Comparison of ENCODE assay signal across 10 mouse cellular contexts in the genomic region with DNA sequence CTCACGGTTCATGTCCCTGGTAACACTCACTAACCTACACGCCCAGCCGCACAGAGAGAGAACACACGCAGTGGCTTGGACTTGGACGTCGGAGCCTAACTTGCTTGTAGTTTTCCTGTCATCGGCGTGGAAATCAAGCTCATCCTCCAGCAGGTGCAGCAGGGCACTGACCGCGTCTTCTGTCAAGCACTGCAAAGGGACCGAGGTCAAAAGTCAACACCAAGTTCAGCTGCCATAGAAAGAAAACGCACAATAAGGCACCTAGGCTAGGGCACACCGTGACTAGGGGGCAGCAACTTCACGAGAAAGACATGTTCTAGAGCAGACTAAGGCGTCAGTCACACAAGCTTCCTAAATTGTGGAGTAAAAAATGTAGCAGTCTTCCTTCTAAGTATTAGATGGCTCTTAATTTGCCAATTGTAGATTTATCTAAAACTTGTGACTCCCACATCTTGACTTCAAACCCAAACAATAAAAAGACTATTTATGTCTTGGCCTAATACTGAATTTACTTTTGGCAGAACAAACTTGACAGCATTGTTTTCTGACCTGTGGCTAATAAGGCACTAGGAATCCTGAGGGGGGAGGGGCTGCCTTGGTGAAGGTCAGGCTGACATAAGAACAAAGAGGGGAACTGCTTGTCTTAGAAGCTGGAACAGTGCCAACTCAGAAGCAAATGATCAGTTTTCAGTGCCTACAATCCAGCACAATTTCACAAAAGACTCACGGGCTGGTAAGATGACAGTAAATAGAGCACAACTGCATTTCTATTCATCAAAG. TPM values are rescaled to one million over a fixed set of nuclear protein-coding genes. Genes with fewer than 3 reads are reported as not detected.
DNase-seq lines count a peak whose midpoint lies in the region; ATAC-seq lines count a peak whose summit lies in the region.
"Had no signal": no experiment of that assay in that cellular context is flagged by ENCODE, and none has a peak within 500 bp of the region (broad histone marks: within the 10 kb centered on the region; RNA-seq: fewer than 3 reads in every experiment).

No protein-coding gene starts in this region.

- no peaks in the 10 kb centered on the region for H3K9me3 ChIP-seq in hindbrain, embryonic 16.5 days (ENCODE audit: control insufficient read depth, low read length)
- H3K9me3 ChIP-seq: embryonic facial prominence, embryonic 15.5 days had no signal

- no peak overlapping the region for H3K4me2 ChIP-seq in hindbrain, embryonic 16.5 days (ENCODE audit: low read length)
- H3K4me2 ChIP-seq: embryonic facial prominence, embryonic 15.5 days; midbrain, embryonic 11.5 days had no signal

- WGBS in hindbrain, embryonic 16.5 days = 77% methylated on average over 16 of the region's 16 CpGs

- H3K4me3 ChIP-seq in hindbrain, embryonic 16.5 days (ENCODE audit: low read length) = no peak overlapping the region
- H3K4me3 ChIP-seq: embryonic facial prominence, embryonic 15.5 days had no signal

- no peak overlapping the region for H3K27ac ChIP-seq in hindbrain, embryonic 16.5 days (ENCODE audit: low read depth, low read length)
- H3K27ac ChIP-seq: embryonic facial prominence, embryonic 15.5 days had no signal

- peaks cover 38% of the 10 kb centered on the region for H3K36me3 ChIP-seq in hindbrain, embryonic 16.5 days (ENCODE audit: control insufficient read depth, insufficient read depth, low read length)

- H3K27me3 ChIP-seq in hindbrain, embryonic 16.5 days (replicated peaks; ENCODE audit: control insufficient read depth, insufficient read depth, low read length) = no peaks in the 10 kb centered on the region
- H3K27me3 ChIP-seq: embryonic facial prominence, embryonic 15.5 days had no signal

- no peaks in the 10 kb centered on the region for H3K4me1 ChIP-seq in hindbrain, embryonic 16.5 days (ENCODE audit: control insufficient read depth, insufficient read depth, low read depth, low read length)
- H3K4me1 ChIP-seq: embryonic facial prominence, embryonic 15.5 days had no signal

- H3K9ac ChIP-seq in hindbrain, embryonic 16.5 days (ENCODE audit: low read depth, low read length) = no peak overlapping the region
- H3K9ac ChIP-seq: embryonic facial prominence, embryonic 15.5 days had no signal

- ATAC-seq in megakaryocyte-erythroid progenitor cell, adult 5-6 weeks (replicated peaks; ENCODE audit: low FRiP score, low TSS enrichment, poor library complexity, severe bottlenecking) = no peak
- ATAC-seq in hindbrain, embryonic 16.5 days = no peak

- DNase-seq in adrenal gland, adult 2 months = peak; percentile 72
- DNase-seq in adrenal gland, adult 18-20 months (ENCODE audit: low spot score in 2 of 2) = no peak
- peak; percentile 29 for DNase-seq in urinary bladder, postnatal 14 days (ENCODE audit: low spot score)
- DNase-seq in urinary bladder, postnatal 25 days (ENCODE audit: low spot score) = no peak
- peak; percentile 79 for DNase-seq in kidney, postnatal 14 days
- peak; percentile 42 for DNase-seq in yolk sac, embryonic 10.5 days (ENCODE audit: low spot score)

RNA-seq across cellular contexts. Expression of a gene that starts 15.9 kb away (rescaled TPM):
- total RNA-seq in adrenal gland, adult 2 months (2021) = 10 to 100 TPM; 19.6 to 21.7 TPM
- 16.9 and 18.1 TPM in 2 replicates for polyA plus RNA-seq in adrenal gland, adult 2 months (2012; rRNA removed)
- total RNA-seq in adrenal gland, adult 18-20 months (2021) = 10 to 100 TPM; 18.7 to 19.6 TPM
- total RNA-seq in megakaryocyte-erythroid progenitor cell, adult 5-6 weeks (2014; fragmentation: Nextera tagmentation) = 28.3 and 46.1 TPM in 2 replicates
- 41.6 and 50.0 TPM in 2 replicates for total RNA-seq in megakaryocyte-erythroid progenitor cell, adult 5-6 weeks (2017)
- 65.5 and 68.2 TPM in 2 replicates for polyA plus RNA-seq in hindbrain, embryonic 16.5 days (2015; fragmentation: Nextera tagmentation; extraction: Ambion mirVana)

RNA-seq across cellular contexts. Expression of a gene that starts 26.7 kb away (rescaled TPM):
- 10 to 100 TPM; 57.8 to 75.6 TPM for total RNA-seq in adrenal gland, adult 2 months (2021)
- 14.1 and 15.7 TPM in 2 replicates for polyA plus RNA-seq in adrenal gland, adult 2 months (2012; rRNA removed)
- total RNA-seq in adrenal gland, adult 18-20 months (2021) = 10 to 100 TPM; 63.0 to 68.5 TPM
- total RNA-seq in megakaryocyte-erythroid progenitor cell, adult 5-6 weeks (2014; fragmentation: Nextera tagmentation) = 27.3 and 29.0 TPM in 2 replicates
- total RNA-seq in megakaryocyte-erythroid progenitor cell, adult 5-6 weeks (2017) = 45.0 and 48.6 TPM in 2 replicates
- polyA plus RNA-seq in hindbrain, embryonic 16.5 days (2015; fragmentation: Nextera tagmentation; extraction: Ambion mirVana) = 27.8 and 34.9 TPM in 2 replicates

Comparison
In these comparisons a context has a peak if more than half of its experiments do, and no peak if none do; other contexts are left out.
1. DNase-seq: peak in adrenal gland, adult 2 months (single experiment), urinary bladder, postnatal 14 days (single experiment), kidney, postnatal 14 days (single experiment) and yolk sac, embryonic 10.5 days (single experiment); none in adrenal gland, adult 18-20 months (0 of 2) and urinary bladder, postnatal 25 days (single experiment).